Mouse (Mus musculus) limb, embryonic 15.5 days (tissue): Measurements from ENCODE around the gene Pak3. TPM values are rescaled to one million over a fixed set of nuclear protein-coding genes. Genes with fewer than 3 reads are reported as not detected.
A peak's percentile ranks its signal among the peaks of the same experiment; 100 is the strongest.

Source experiments
- ATAC-seq: fragments of 200-750 bp; cut with Nextera tagmentation; 2 replicates; pipeline ENCODE4 v1.8.0; 2017; ENCODE audit warnings: low read depth, moderate TSS enrichment; ENCODE audit not compliant: insufficient number of reproducible peaks, low FRiP score, low TSS enrichment
- H3K27ac ChIP-seq: fragments of 300-500 bp; sonication (generic); 2 replicates; pipeline ENCODE4 v1.5.1; 2015; ENCODE audit warnings: moderate library complexity, mild to moderate bottlenecking, inconsistent platforms
- H3K27me3 ChIP-seq: fragments of 300-500 bp; sonication (generic); 2 replicates; pipeline ENCODE4 v1.6.1; 2015; ENCODE audit warnings: inconsistent platforms
- H3K36me3 ChIP-seq: fragments of 300-500 bp; sonication (generic); 2 replicates; pipeline ENCODE4 v1.6.1; 2015; ENCODE audit warnings: inconsistent platforms
- H3K4me1 ChIP-seq: fragments of 300-500 bp; sonication (generic); 2 replicates; pipeline ENCODE4 v1.6.1; 2015; ENCODE audit warnings: inconsistent platforms
- H3K4me2 ChIP-seq: fragments of 300-500 bp; sonication (generic); 2 replicates; pipeline ENCODE4 v1.6.1; 2015; ENCODE audit warnings: mild to moderate bottlenecking, inconsistent platforms
- H3K4me3 ChIP-seq: fragments of 300-500 bp; sonication (generic); 2 replicates; pipeline ENCODE4 v1.5.1; 2015; ENCODE audit warnings: mild to moderate bottlenecking, inconsistent platforms
- H3K9ac ChIP-seq: fragments of 300-500 bp; sonication (generic); 2 replicates; pipeline ENCODE4 v1.6.1; 2015; ENCODE audit warnings: inconsistent platforms
- H3K9me3 ChIP-seq: fragments of 300-500 bp; sonication (generic); 2 replicates; pipeline ENCODE4 v1.6.1; 2016; ENCODE audit warnings: inconsistent platforms
- WGBS: fragments of 180-500 bp; shearing (Covaris S2); methylation state at CpG from one replicate; pipeline ENCODE4 v1.1.7; 2015; 5-methylcytosine and 5-hydroxymethylcytosine counted together
- polyA plus RNA-seq: library from polyadenylated mRNA; unstranded; fragments of >200 nt; fragmentation: Nextera tagmentation; extraction: Ambion mirVana; gene quantifications from 2 replicates; pipeline ENCODE4 v1.2.1, GENCODE M21; 2015

The Pak3 gene
- polyA plus RNA-seq, 1 experiment from 2014 or later: 17.5 TPM

- H3K4me1 ChIP-seq: no peaks in the 10 kb centered on the region
- 32% methylated on average over 2 of the region's 2 CpGs for WGBS
- H3K4me2 ChIP-seq: no peak overlapping the region
- H3K36me3 ChIP-seq: no peaks in the 10 kb centered on the region
- H3K27me3 ChIP-seq: peaks cover 11% of the 10 kb centered on the region; the same call in 1 of the 2 replicates
- H3K9me3 ChIP-seq: no peaks in the 10 kb centered on the region
- no peak for ATAC-seq
- H3K27ac ChIP-seq: no peak overlapping the region
- no peak overlapping the region for H3K9ac ChIP-seq
- no peak overlapping the region for H3K4me3 ChIP-seq
These were observed 147.4 kb downstream of the Pak3 start for GRCm38 (mm10) chrX:143665771-143666170.

- Histone ChIP-seq H3K27ac (no peak overlapping the region), H3K4me2 (no peak overlapping the region), H3K4me1 (no peaks in the 10 kb centered on the region), H3K27me3 (peaks cover 11% of the 10 kb centered on the region; the same call in 1 of the 2 replicates), H3K9ac (no peak overlapping the region), H3K36me3 (no peaks in the 10 kb centered on the region), H3K4me3 (no peak overlapping the region), H3K9me3 (no peaks in the 10 kb centered on the region)
- WGBS: 37% methylated on average over 4 of the region's 4 CpGs
- ATAC-seq: no peak
These were observed 148.6 kb downstream of the Pak3 start for GRCm38 (mm10) chrX:143666991-143667390.

- no peak overlapping the region for H3K9ac ChIP-seq
- no peak overlapping the region for H3K27ac ChIP-seq
- no peak overlapping the region for H3K4me2 ChIP-seq
- ATAC-seq: no peak
- no peaks in the 10 kb centered on the region for H3K36me3 ChIP-seq
- no peaks in the 10 kb centered on the region for H3K4me1 ChIP-seq
- H3K27me3 ChIP-seq: peaks cover 11% of the 10 kb centered on the region; the same call in 1 of the 2 replicates
- no peaks in the 10 kb centered on the region for H3K9me3 ChIP-seq
- WGBS: 52% methylated on average over 3 of the region's 3 CpGs
- no peak overlapping the region for H3K4me3 ChIP-seq
These were observed 149.9 kb downstream of the Pak3 start for GRCm38 (mm10) chrX:143668242-143668641.

- no peak for ATAC-seq
- H3K36me3 ChIP-seq: no peaks in the 10 kb centered on the region
- H3K4me1 ChIP-seq: no peaks in the 10 kb centered on the region
- H3K27me3 ChIP-seq: no peaks in the 10 kb centered on the region
- 72% methylated on average over 2 of the region's 2 CpGs for WGBS
- H3K27ac ChIP-seq: no peak overlapping the region
- no peak overlapping the region for H3K4me3 ChIP-seq
- H3K9ac ChIP-seq: no peak overlapping the region
- H3K4me2 ChIP-seq: no peak overlapping the region
- H3K9me3 ChIP-seq: no peaks in the 10 kb centered on the region
These were observed 160.2 kb downstream of the Pak3 start for GRCm38 (mm10) chrX:143678566-143678965.

- Histone ChIP-seq H3K4me1 (no peaks in the 10 kb centered on the region), H3K9ac (no peak overlapping the region), H3K27ac (no peak overlapping the region), H3K4me3 (no peak overlapping the region), H3K4me2 (no peak overlapping the region), H3K9me3 (no peaks in the 10 kb centered on the region), H3K27me3 (no peaks in the 10 kb centered on the region), H3K36me3 (no peaks in the 10 kb centered on the region)
- 82% methylated on average over 1 of the region's 1 CpGs for WGBS
- no peak for ATAC-seq
These were observed 203.9 kb downstream of the Pak3 start for GRCm38 (mm10) chrX:143722250-143722649.

DNA sequence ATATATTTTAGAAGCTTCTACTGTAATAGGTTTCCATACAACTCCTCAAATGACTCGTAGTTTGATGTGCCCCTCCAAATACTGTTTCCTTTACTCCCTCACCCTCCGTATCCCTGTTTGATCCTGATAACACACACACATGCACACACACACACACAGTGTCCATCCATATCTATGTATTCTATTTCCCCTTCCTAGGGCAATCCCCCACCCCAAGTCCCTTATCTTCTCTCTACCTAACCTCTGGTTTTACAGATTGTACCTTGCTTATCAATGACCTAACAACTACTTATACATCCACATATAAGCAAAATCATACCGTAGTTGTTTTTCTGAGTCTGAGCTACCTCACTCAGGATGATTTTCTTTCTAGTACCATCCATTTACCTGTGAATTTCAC, 207.0 kb downstream of the Pak3 start:
- Histone ChIP-seq H3K27ac (no peak overlapping the region), H3K4me2 (no peak overlapping the region), H3K27me3 (no peaks in the 10 kb centered on the region), H3K36me3 (no peaks in the 10 kb centered on the region), H3K4me3 (no peak overlapping the region), H3K9me3 (no peaks in the 10 kb centered on the region), H3K4me1 (no peaks in the 10 kb centered on the region), H3K9ac (no peak overlapping the region)
- no peak for ATAC-seq
- WGBS: 85% methylated on average over 3 of the region's 3 CpGs

- WGBS: 37% methylated on average over 4 of the region's 4 CpGs
- H3K36me3 ChIP-seq: no peaks in the 10 kb centered on the region
- no peak overlapping the region for H3K4me2 ChIP-seq
- no peak overlapping the region for H3K9ac ChIP-seq
- no peaks in the 10 kb centered on the region for H3K4me1 ChIP-seq
- H3K27ac ChIP-seq: no peak overlapping the region
- no peaks in the 10 kb centered on the region for H3K9me3 ChIP-seq
- ATAC-seq: no peak
- no peak overlapping the region for H3K4me3 ChIP-seq
- no peaks in the 10 kb centered on the region for H3K27me3 ChIP-seq
These were observed 217.6 kb downstream of the Pak3 start for GRCm38 (mm10) chrX:143736035-143736434.

GRCm38 (mm10) chrX:143739171-143739570, 220.8 kb downstream of the Pak3 start:
- H3K27ac ChIP-seq: no peak overlapping the region
- H3K4me1 ChIP-seq: no peaks in the 10 kb centered on the region
- no peak for ATAC-seq

DNA sequence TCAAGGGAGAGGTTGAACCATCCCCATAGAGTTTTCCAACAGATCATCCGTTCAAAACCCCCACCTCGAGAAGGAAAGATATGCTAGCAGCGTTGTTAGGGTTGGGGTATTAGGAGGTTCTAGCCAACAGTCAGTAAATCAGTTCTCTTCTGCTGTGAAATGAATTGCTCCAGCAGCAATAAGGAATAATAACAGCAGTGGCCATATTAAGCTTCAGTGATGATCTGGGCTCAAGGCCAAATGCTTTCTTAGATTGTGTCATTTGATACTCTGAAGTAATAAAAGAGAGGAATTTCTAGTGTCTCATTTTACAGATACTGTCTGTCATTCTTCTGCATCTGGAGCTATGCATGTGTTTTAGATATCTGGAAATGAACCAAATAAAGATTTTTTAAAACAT, 244.2 kb downstream of the Pak3 start:
- Histone ChIP-seq H3K4me1 (no peaks in the 10 kb centered on the region), H3K27me3 (no peaks in the 10 kb centered on the region), H3K9me3 (no peaks in the 10 kb centered on the region), H3K4me2 (no peak overlapping the region), H3K27ac (no peak overlapping the region), H3K36me3 (no peaks in the 10 kb centered on the region), H3K9ac (no peak overlapping the region), H3K4me3 (no peak overlapping the region)
- 32% methylated on average over 3 of the region's 3 CpGs for WGBS
- no peak for ATAC-seq

More at GRCm38 (mm10) chrX:143739171-143739570, 220.8 kb downstream of the Pak3 start:
- Histone ChIP-seq H3K4me3 (no peak overlapping the region), H3K36me3 (no peaks in the 10 kb centered on the region), H3K4me2 (no peak overlapping the region), H3K9ac (no peak overlapping the region), H3K9me3 (no peaks in the 10 kb centered on the region), H3K27me3 (no peaks in the 10 kb centered on the region)
- 15% methylated on average over 2 of the region's 2 CpGs for WGBS

DNA sequence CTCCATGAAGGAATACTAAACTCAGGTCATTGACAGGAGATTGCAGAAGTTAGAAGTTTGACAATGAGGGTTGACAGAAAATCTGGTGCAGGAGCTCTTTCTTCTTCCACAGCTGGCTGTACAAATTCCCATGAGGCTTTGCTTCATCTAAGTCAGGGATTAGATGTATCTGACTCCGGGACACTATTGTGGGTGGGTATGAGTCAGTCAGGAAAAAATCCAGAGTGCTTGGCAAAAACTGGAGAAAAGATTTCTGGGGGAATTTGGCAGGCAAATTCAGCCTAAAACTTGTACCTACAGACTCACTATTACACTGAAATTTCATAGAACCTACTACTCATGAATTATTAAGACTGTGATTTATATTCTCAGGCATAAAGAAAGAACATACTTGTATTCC, 297.6 kb downstream of the Pak3 start:
- H3K27ac ChIP-seq: no peak overlapping the region
- H3K36me3 ChIP-seq: 0 out of 2 replicates have a peak, but pooled peaks cover 3% of the 10 kb centered on the region
- WGBS: 61% methylated on average over 1 of the region's 1 CpGs
- no peaks in the 10 kb centered on the region; the same call in 1 of the 2 replicates for H3K27me3 ChIP-seq
- no peaks in the 10 kb centered on the region for H3K4me1 ChIP-seq
- H3K9ac ChIP-seq: no peak overlapping the region
- no peak overlapping the region for H3K4me3 ChIP-seq
- no peaks in the 10 kb centered on the region for H3K9me3 ChIP-seq
- no peak for ATAC-seq
- H3K4me2 ChIP-seq: no peak overlapping the region

GRCm38 (mm10) chrX:143818961-143819360, 300.6 kb downstream of the Pak3 start:
- 95% methylated on average over 2 of the region's 2 CpGs for WGBS
- no peak overlapping the region for H3K4me2 ChIP-seq
- no peak for ATAC-seq
- no peaks in the 10 kb centered on the region for H3K4me1 ChIP-seq
- no peaks in the 10 kb centered on the region for H3K9me3 ChIP-seq
- H3K9ac ChIP-seq: no peak overlapping the region
- H3K27me3 ChIP-seq: no peaks in the 10 kb centered on the region; the same call in 1 of the 2 replicates
- no peak overlapping the region for H3K4me3 ChIP-seq
- H3K36me3 ChIP-seq: no peaks in the 10 kb centered on the region
- no peak overlapping the region for H3K27ac ChIP-seq

- no peaks in the 10 kb centered on the region for H3K36me3 ChIP-seq
- no peak for ATAC-seq
- peak overlapping the region; percentile 34 for H3K4me2 ChIP-seq
- H3K4me3 ChIP-seq: peak overlapping the region; percentile 43
- H3K9ac ChIP-seq: peak overlapping the region; percentile 28
- peaks cover 5% of the 10 kb centered on the region; the same call in 1 of the 2 replicates for H3K4me1 ChIP-seq
- peak overlapping the region; percentile 80 for H3K27ac ChIP-seq
- H3K9me3 ChIP-seq: no peaks in the 10 kb centered on the region
- 25% methylated on average over 4 of the region's 4 CpGs for WGBS
- H3K27me3 ChIP-seq: peaks cover 4% of the 10 kb centered on the region; the same call in 1 of the 2 replicates
These were observed 308.1 kb downstream of the Pak3 start for GRCm38 (mm10) chrX:143826521-143826920.

DNA sequence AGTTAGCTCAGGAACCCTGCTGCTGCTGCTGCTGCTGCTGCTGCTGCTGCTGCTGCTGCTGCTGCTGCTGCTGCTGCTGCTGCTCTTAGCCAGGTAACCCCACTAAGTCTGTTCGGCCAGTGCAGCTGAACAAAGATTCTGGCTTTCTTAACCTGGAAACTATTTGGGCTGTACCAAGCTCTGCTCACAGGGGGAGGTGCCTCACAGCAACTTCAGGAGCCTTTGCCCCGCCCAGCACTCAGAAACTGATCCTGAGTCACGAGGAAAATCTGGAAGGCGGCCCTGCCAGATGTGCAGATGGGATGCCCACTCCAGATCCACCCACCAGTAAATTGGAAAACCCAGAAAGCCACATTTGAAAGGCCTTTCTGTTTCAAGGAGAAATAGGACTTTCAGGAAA, 308.8 kb downstream of the Pak3 start, which contains the start of gene Capn6:
Gene Capn6 (minus strand): TSS at position 203 of the 400 bp plus-strand sequence.
- H3K4me3 ChIP-seq: peak within 1 kb of the TSS; percentile 43
- 24% methylated on average over 4 of the region's 4 CpGs for WGBS
- peaks cover 4% of the 10 kb centered on the region; the same call in 1 of the 2 replicates for H3K27me3 ChIP-seq

More for the DNA sequence above, 308.8 kb downstream of the Pak3 start, which contains the start of gene Capn6:
- H3K36me3 ChIP-seq: no peaks in the 10 kb centered on the region
- peak within 1 kb of the TSS; percentile 34 for H3K4me2 ChIP-seq
- peak within 1 kb of the TSS; percentile 80 for H3K27ac ChIP-seq
- H3K9me3 ChIP-seq: no peaks in the 10 kb centered on the region
- peaks cover 5% of the 10 kb centered on the region; the same call in 1 of the 2 replicates for H3K4me1 ChIP-seq
- H3K9ac ChIP-seq: peak within 1 kb of the TSS; percentile 28
- ATAC-seq: peak; percentile 84
